Mouse (Mus musculus): Measurements from ENCODE around the gene Trim66. TPM values are rescaled to one million over a fixed set of nuclear protein-coding genes. Genes with fewer than 3 reads are reported as not detected.

Trim66 gene
- polyA plus RNA-seq, 2 experiments, result 0.04 to 0.11 TPM

- Histone ChIP-seq H3K4me3 (replicated peaks; ENCODE audit: low read length) (no peak overlapping the region), H3K4me2 (replicated peaks; ENCODE audit: low read depth, low read length, severe bottlenecking) (no peak overlapping the region), H3K4me1 (ENCODE audit: control insufficient read depth, insufficient read depth, low read length) (peaks cover 20% of the 10 kb centered on the region), H3K9me3 (ENCODE audit: control insufficient read depth, low read length) (no peaks in the 10 kb centered on the region), H3K27me3 (ENCODE audit: control insufficient read depth, insufficient read depth, low read length) (no peaks in the 10 kb centered on the region), H3K36me3 (ENCODE audit: control insufficient read depth, insufficient read depth, low read length) (peaks cover 14% of the 10 kb centered on the region), H3K9ac (ENCODE audit: low read depth, low read length, severe bottlenecking) (no peak overlapping the region), H3K27ac (replicated peaks; ENCODE audit: low read depth, low read length) (no peak overlapping the region)
- TF ChIP-seq POLR2A (IDR thresholded peaks at IDR 0.05; ENCODE audit: borderline replicate concordance, extremely low read depth, insufficient read depth, insufficient read length), result no peak
- ATAC-seq (ENCODE audit: low FRiP score, low read depth) (no peak), DNase-seq (ENCODE audit: low spot score) (no peak)
- 89% methylated on average over 3 of the region's 3 CpGs for WGBS
Measured at GRCm38 (mm10) chr7:109516500-109516899, 8.6 kb upstream of the Trim66 start.

DNA sequence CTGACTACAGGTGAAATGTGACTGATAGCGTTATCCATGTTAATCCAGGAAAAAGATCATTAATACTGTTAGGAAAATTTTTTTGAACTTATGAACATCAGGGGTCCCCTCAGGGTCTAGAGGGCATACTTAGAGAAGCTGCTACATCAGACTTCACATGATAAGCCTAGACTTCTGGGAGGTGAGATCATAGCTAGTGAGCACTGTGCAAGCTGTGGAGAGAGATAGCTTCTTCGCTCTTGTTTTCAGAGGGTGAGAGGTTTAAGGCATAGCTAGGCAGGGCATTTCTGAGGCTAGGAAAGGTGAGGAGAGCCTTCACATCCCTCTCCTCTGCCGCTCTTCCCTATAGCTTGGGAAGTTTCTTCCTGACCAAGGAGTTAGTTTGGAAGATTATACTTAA, 3.9 kb upstream of the Trim66 start:
- ATAC-seq (ENCODE audit: low FRiP score, low read depth), result no peak
- H3K27me3 ChIP-seq (ENCODE audit: control insufficient read depth, insufficient read depth, low read length), result no peaks in the 10 kb centered on the region
- no peak for DNase-seq (ENCODE audit: low spot score)
- no peak overlapping the region for H3K27ac ChIP-seq (replicated peaks; ENCODE audit: low read depth, low read length)
- H3K4me3 ChIP-seq (replicated peaks; ENCODE audit: low read length), result no peak overlapping the region
- WGBS, result 89% methylated on average over 3 of the region's 3 CpGs
- no peak overlapping the region for H3K9ac ChIP-seq (ENCODE audit: low read depth, low read length, severe bottlenecking)
- H3K36me3 ChIP-seq (ENCODE audit: control insufficient read depth, insufficient read depth, low read length), result no peaks in the 10 kb centered on the region
- no peak overlapping the region for H3K4me2 ChIP-seq (replicated peaks; ENCODE audit: low read depth, low read length, severe bottlenecking)
- H3K4me1 ChIP-seq (ENCODE audit: control insufficient read depth, insufficient read depth, low read length), result peaks cover 4% of the 10 kb centered on the region; the same call in 1 of the 2 replicates
- no peak for TF ChIP-seq POLR2A (IDR thresholded peaks at IDR 0.05; ENCODE audit: borderline replicate concordance, extremely low read depth, insufficient read depth, insufficient read length)
- H3K9me3 ChIP-seq (ENCODE audit: control insufficient read depth, low read length), result no peaks in the 10 kb centered on the region

DNA sequence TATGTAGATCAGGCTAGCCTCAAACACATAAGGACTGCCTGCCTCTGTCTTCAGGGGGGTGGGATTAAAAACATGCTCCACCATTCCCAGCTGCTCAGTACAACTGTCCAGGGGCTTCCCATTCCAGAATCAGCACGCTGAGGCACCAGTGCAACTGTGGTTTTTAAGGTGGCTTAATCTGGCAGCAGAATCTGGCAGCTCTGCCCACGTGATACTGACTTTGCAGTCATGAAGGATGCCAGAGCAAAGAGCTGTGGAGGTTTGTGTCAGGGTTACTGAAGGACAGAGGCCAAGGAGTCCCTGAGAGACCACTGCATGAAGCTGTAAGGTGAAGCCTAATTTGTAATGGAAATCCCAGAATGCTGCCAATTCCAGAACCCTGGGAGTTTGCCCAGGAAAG, 2.9 kb upstream of the Trim66 start:
- H3K4me1 ChIP-seq (ENCODE audit: control insufficient read depth, insufficient read depth, low read length), result peaks cover 4% of the 10 kb centered on the region; the same call in 1 of the 2 replicates
- no peaks in the 10 kb centered on the region for H3K27me3 ChIP-seq (ENCODE audit: control insufficient read depth, insufficient read depth, low read length)
- TF ChIP-seq POLR2A (IDR thresholded peaks at IDR 0.05; ENCODE audit: borderline replicate concordance, extremely low read depth, insufficient read depth, insufficient read length), result no peak
- H3K9ac ChIP-seq (ENCODE audit: low read depth, low read length, severe bottlenecking), result no peak overlapping the region
- DNase-seq (ENCODE audit: low spot score), result no peak
- H3K36me3 ChIP-seq (ENCODE audit: control insufficient read depth, insufficient read depth, low read length), result no peaks in the 10 kb centered on the region
- WGBS, result 51% methylated on average over 2 of the region's 2 CpGs
- H3K4me3 ChIP-seq (replicated peaks; ENCODE audit: low read length), result no peak overlapping the region
- no peak for ATAC-seq (ENCODE audit: low FRiP score, low read depth)
- H3K27ac ChIP-seq (replicated peaks; ENCODE audit: low read depth, low read length), result no peak overlapping the region
- no peak overlapping the region for H3K4me2 ChIP-seq (replicated peaks; ENCODE audit: low read depth, low read length, severe bottlenecking)
- no peaks in the 10 kb centered on the region for H3K9me3 ChIP-seq (ENCODE audit: control insufficient read depth, low read length)

GRCm38 (mm10) chr7:109507572-109507971, 362 bp downstream of the Trim66 start:
- H3K27me3 ChIP-seq (ENCODE audit: control insufficient read depth, insufficient read depth, low read length), result no peaks in the 10 kb centered on the region
- H3K4me1 ChIP-seq (ENCODE audit: control insufficient read depth, insufficient read depth, low read length), result peaks cover 4% of the 10 kb centered on the region; the same call in 1 of the 2 replicates
- no peak overlapping the region for H3K4me3 ChIP-seq (replicated peaks; ENCODE audit: low read length)
- 38% methylated on average over 9 of the region's 9 CpGs for WGBS
- H3K27ac ChIP-seq (replicated peaks; ENCODE audit: low read depth, low read length), result no peak overlapping the region
- no peaks in the 10 kb centered on the region for H3K9me3 ChIP-seq (ENCODE audit: control insufficient read depth, low read length)
- H3K9ac ChIP-seq (ENCODE audit: low read depth, low read length, severe bottlenecking), result no peak overlapping the region
- no peak for ATAC-seq (ENCODE audit: low FRiP score, low read depth)
- DNase-seq (ENCODE audit: low spot score), result no peak
- no peaks in the 10 kb centered on the region for H3K36me3 ChIP-seq (ENCODE audit: control insufficient read depth, insufficient read depth, low read length)
- no peak overlapping the region for H3K4me2 ChIP-seq (replicated peaks; ENCODE audit: low read depth, low read length, severe bottlenecking)
- no peak for TF ChIP-seq POLR2A (IDR thresholded peaks at IDR 0.05; ENCODE audit: borderline replicate concordance, extremely low read depth, insufficient read depth, insufficient read length)

DNA sequence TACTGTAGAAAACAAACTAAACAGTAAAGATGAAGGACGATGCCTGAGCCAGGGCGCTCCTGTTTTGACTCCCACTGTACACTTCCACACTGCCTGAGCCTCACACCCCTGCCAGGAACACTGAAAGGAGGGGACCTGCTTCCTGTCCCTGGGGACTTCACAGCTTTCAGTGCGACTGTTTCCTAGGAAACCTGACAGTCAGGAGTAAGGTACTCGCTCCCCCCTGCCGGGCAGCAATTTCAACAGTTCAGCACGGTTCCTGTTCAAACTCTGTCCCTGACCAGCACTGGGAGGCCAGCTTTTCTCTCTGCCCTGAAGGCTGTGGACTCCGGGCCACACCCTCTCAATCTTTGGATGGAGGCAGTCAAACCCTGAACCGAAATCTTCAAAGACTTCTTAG, 815 bp downstream of the Trim66 start:
- peaks cover 4% of the 10 kb centered on the region; the same call in 1 of the 2 replicates for H3K4me1 ChIP-seq (ENCODE audit: control insufficient read depth, insufficient read depth, low read length)
- no peaks in the 10 kb centered on the region for H3K27me3 ChIP-seq (ENCODE audit: control insufficient read depth, insufficient read depth, low read length)
- no peak overlapping the region; the same call in 1 of the 2 replicates for H3K9ac ChIP-seq (ENCODE audit: low read depth, low read length, severe bottlenecking)
- ATAC-seq (ENCODE audit: low FRiP score, low read depth) (no peak), DNase-seq (ENCODE audit: low spot score) (no peak)
- H3K9me3 ChIP-seq (ENCODE audit: control insufficient read depth, low read length), result no peaks in the 10 kb centered on the region
- TF ChIP-seq POLR2A (IDR thresholded peaks at IDR 0.05; ENCODE audit: borderline replicate concordance, extremely low read depth, insufficient read depth, insufficient read length), result no peak
- no peaks in the 10 kb centered on the region for H3K36me3 ChIP-seq (ENCODE audit: control insufficient read depth, insufficient read depth, low read length)
- 6% methylated on average over 8 of the region's 8 CpGs for WGBS
- no peak overlapping the region for H3K27ac ChIP-seq (replicated peaks; ENCODE audit: low read depth, low read length)
- H3K4me2 ChIP-seq (replicated peaks; ENCODE audit: low read depth, low read length, severe bottlenecking), result no peak overlapping the region
- H3K4me3 ChIP-seq (replicated peaks; ENCODE audit: low read length), result no peak overlapping the region

- Histone ChIP-seq H3K9ac (ENCODE audit: low read depth, low read length, severe bottlenecking) (no peak overlapping the region), H3K27ac (replicated peaks; ENCODE audit: low read depth, low read length) (no peak overlapping the region), H3K4me3 (replicated peaks; ENCODE audit: low read length) (no peak overlapping the region), H3K4me2 (replicated peaks; ENCODE audit: low read depth, low read length, severe bottlenecking) (no peak overlapping the region), H3K27me3 (ENCODE audit: control insufficient read depth, insufficient read depth, low read length) (0 out of 2 replicates have a peak, but pooled peaks cover 4% of the 10 kb centered on the region), H3K36me3 (ENCODE audit: control insufficient read depth, insufficient read depth, low read length) (no peaks in the 10 kb centered on the region), H3K9me3 (ENCODE audit: control insufficient read depth, low read length) (no peaks in the 10 kb centered on the region), H3K4me1 (ENCODE audit: control insufficient read depth, insufficient read depth, low read length) (no peaks in the 10 kb centered on the region)
- ATAC-seq (ENCODE audit: low FRiP score, low read depth), result no peak
- no peak for DNase-seq (ENCODE audit: low spot score)
- 54% methylated on average over 4 of the region's 4 CpGs for WGBS
- no peak for TF ChIP-seq POLR2A (IDR thresholded peaks at IDR 0.05; ENCODE audit: borderline replicate concordance, extremely low read depth, insufficient read depth, insufficient read length)
Measured at GRCm38 (mm10) chr7:109497507-109497906, 10.4 kb downstream of the Trim66 start.

Measured in limb, embryonic 14.5 days (tissue).